Mouse (Mus musculus) forebrain, embryonic 11.5 days (tissue): ENCODE measurements at regions not wholly inside any gene's neighbourhood (a gene's known extent, or its start where the extent isn't known, plus 50 kb on each side); places are given as distances from the start of the nearest gene placed in this dataset.

ENCODE experiments used
- ATAC-seq: fragments of 200-750 bp; cut with Nextera tagmentation; replicated peaks from 2 replicates; pipeline ENCODE4 v1.8.0; 2017; ENCODE audit warnings: moderate TSS enrichment; ENCODE audit not compliant: low FRiP score
- DNase-seq: peaks from one replicate; pipeline ENCODE4 v3.0.0-alpha.2; 2017; ENCODE audit warnings: low spot score
- H3K27ac ChIP-seq: fragments of 300-500 bp; sonication (generic); 2 replicates; pipeline ENCODE4 v1.5.1; 2014; ENCODE audit warnings: low read depth, low read length
- H3K27me3 ChIP-seq: fragments of 300-500 bp; sonication (generic); 2 replicates; pipeline ENCODE4 v1.6.1; 2014; ENCODE audit warnings: mild to moderate bottlenecking, low read length, mixed read lengths; ENCODE audit not compliant: control insufficient read depth, insufficient read depth
- H3K36me3 ChIP-seq: fragments of 300-500 bp; sonication (generic); 2 replicates; pipeline ENCODE4 v1.6.1; 2014; ENCODE audit warnings: mild to moderate bottlenecking, low read length, moderate library complexity, mixed read lengths; ENCODE audit not compliant: control insufficient read depth, insufficient read depth
- H3K4me1 ChIP-seq: fragments of 300-500 bp; sonication (generic); replicated peaks from 2 replicates; pipeline ENCODE4 v1.6.1; 2014; ENCODE audit warnings: low read length, mixed read lengths; ENCODE audit not compliant: control insufficient read depth, insufficient read depth
- H3K4me2 ChIP-seq: fragments of 300-500 bp; sonication (generic); 2 replicates; pipeline ENCODE4 v1.6.1; 2014; ENCODE audit warnings: low read depth, mild to moderate bottlenecking, low read length, moderate library complexity, mixed read lengths; ENCODE audit not compliant: severe bottlenecking
- H3K4me3 ChIP-seq: fragments of 300-500 bp; sonication (generic); 2 replicates; pipeline ENCODE4 v1.5.1; 2014; ENCODE audit warnings: low read depth, low read length
- H3K9ac ChIP-seq: fragments of 300-500 bp; sonication (generic); 2 replicates; pipeline ENCODE4 v1.6.1; 2014; ENCODE audit warnings: low read length
- H3K9me3 ChIP-seq: fragments of 300-500 bp; sonication (generic); 2 replicates; pipeline ENCODE4 v1.6.1; 2016; ENCODE audit warnings: low read length, mixed read lengths; ENCODE audit not compliant: control insufficient read depth
- WGBS: fragments of 180-500 bp; shearing (Covaris S2); extraction: QIAGEN DNeasy Blood & Tissue Kit; methylation state at CpG from one replicate; pipeline ENCODE4 v1.1.7; 2014; 5-methylcytosine and 5-hydroxymethylcytosine counted together

DNA sequence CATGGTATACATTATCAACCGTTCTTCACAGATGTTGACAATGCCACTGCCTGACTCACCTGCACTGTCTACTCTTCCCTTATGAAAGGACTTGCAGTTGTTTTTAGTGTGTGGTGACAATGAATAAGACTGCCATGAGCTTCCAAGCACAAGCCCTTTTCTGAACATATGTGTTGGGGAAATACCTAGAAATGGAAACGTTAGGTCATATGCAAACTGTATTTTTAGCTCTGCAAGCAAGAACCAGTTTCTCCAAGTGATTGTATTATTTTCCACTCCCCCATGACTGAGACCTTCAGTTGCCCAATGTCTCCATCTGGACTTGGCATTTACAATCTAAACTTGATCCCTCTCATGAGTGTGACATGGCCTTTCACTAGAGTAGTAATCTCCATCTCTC, 1348.6 kb upstream of the A1bg start:
- H3K4me1 ChIP-seq: no peaks in the 10 kb centered on the region
- H3K4me3 ChIP-seq: no peak overlapping the region
- H3K36me3 ChIP-seq: no peaks in the 10 kb centered on the region
- no peaks in the 10 kb centered on the region for H3K9me3 ChIP-seq
- DNase-seq (no peak), ATAC-seq (no peak)
- 88% methylated on average over 2 of the region's 2 CpGs for WGBS
- no peak overlapping the region for H3K9ac ChIP-seq
- H3K4me2 ChIP-seq: no peak overlapping the region
- no peak overlapping the region for H3K27ac ChIP-seq
- no peaks in the 10 kb centered on the region for H3K27me3 ChIP-seq

DNA sequence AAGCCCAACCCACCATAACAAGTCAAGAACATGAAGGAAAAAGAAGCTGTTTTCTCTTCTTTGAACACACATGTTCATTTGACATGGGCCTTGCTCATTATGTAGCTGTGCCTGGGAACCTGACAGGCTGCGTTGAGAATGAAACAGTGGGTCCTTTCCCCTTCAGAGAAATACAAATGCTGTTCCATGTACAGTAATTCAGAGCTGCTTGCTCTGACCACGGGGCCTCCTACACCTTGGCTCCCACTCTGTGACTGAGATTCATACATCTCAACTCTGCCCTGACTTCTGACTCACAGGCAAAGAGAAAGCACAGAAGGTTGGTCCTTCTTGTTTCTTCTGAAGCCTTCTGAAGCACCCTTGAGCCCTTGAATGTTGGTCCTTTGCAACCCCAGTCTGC, 1345.4 kb upstream of the A1bg start:
- Histone ChIP-seq H3K27ac (no peak overlapping the region), H3K9ac (no peak overlapping the region), H3K27me3 (no peaks in the 10 kb centered on the region), H3K36me3 (no peaks in the 10 kb centered on the region), H3K4me1 (no peaks in the 10 kb centered on the region), H3K4me2 (no peak overlapping the region), H3K4me3 (no peak overlapping the region), H3K9me3 (no peaks in the 10 kb centered on the region)
- 74% methylated on average over 2 of the region's 2 CpGs for WGBS
- DNase-seq (no peak), ATAC-seq (no peak)

DNA sequence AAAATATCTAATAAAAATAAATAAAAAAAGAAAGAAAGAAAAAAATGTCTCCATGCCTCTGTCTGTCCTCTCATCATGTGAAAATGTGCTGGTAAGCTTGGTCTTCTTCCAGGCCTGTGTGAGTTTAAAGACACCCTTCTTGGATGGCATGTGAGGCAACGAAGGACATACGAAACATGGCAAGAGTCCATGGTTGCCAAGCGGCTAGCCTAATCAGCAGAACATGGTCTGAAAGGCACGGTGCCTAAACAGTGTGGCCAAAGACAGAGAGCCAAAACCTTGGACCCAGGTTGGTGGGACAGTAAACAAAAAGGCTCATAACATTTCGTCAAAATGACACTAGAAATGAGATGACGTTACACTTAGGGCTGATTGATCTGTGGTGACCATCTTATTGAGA, 1344.7 kb upstream of the A1bg start:
- no peak overlapping the region for H3K27ac ChIP-seq
- H3K36me3 ChIP-seq: no peaks in the 10 kb centered on the region
- no peak overlapping the region for H3K4me2 ChIP-seq
- H3K9me3 ChIP-seq: no peaks in the 10 kb centered on the region
- ATAC-seq: no peak
- DNase-seq: no peak
- no peaks in the 10 kb centered on the region for H3K4me1 ChIP-seq
- H3K27me3 ChIP-seq: no peaks in the 10 kb centered on the region
- no peak overlapping the region for H3K9ac ChIP-seq
- H3K4me3 ChIP-seq: no peak overlapping the region
- 93% methylated on average over 6 of the region's 6 CpGs for WGBS

DNA sequence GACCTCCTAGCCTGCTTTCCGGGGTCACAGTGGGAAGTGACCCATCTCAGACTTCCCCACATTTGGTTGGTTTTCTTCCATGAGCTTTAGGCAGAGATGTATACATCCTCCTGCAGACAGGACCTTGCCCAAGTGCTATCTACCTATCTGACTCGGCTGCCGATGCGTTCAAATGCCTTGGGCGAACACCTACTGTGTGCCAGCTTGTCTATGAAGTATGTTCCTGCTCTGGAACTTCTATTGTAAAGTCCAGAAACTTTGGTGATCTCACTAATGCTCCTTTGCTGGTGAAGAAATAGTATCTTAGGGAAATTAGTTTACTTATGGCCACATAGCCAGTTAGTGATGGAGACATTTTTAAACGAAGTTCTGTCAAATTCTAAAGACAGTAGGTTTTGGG, 1343.2 kb upstream of the A1bg start:
- Histone ChIP-seq H3K27me3 (no peaks in the 10 kb centered on the region), H3K4me3 (no peak overlapping the region), H3K9me3 (no peaks in the 10 kb centered on the region), H3K9ac (no peak overlapping the region), H3K4me2 (no peak overlapping the region), H3K36me3 (no peaks in the 10 kb centered on the region), H3K27ac (no peak overlapping the region), H3K4me1 (no peaks in the 10 kb centered on the region)
- no peak for ATAC-seq
- DNase-seq: no peak
- 90% methylated on average over 6 of the region's 6 CpGs for WGBS

DNA sequence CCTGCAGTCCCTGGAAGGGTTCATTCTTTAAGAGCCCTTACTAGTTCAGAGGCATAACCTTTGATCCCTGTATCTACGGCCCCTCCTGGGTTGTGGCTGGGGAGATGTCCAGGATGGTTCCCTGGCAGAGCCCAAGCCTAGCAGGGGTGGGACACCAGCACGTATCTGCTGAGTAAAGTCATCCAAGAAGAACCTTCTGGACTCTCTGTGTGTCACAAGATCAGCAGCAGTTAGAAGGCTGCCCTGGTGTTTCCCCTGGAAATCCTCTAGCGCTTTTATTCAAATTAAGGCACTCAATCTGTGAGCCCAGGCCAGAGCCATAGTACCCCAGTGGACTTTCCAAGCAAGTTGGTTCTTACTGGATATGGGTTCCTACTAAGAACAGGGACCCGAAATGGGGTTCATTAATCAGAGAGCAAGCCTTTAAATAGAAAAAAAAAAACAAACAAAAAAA, 1342.7 kb upstream of the A1bg start:
- Histone ChIP-seq H3K27me3 (no peaks in the 10 kb centered on the region), H3K27ac (no peak overlapping the region), H3K36me3 (no peaks in the 10 kb centered on the region), H3K4me3 (no peak overlapping the region), H3K4me2 (no peak overlapping the region), H3K9me3 (no peaks in the 10 kb centered on the region), H3K4me1 (no peaks in the 10 kb centered on the region), H3K9ac (no peak overlapping the region)
- ATAC-seq: no peak
- DNase-seq: no peak
- 90% methylated on average over 4 of the region's 4 CpGs for WGBS

- WGBS: 93% methylated on average over 1 of the region's 1 CpGs
- no peak overlapping the region for H3K27ac ChIP-seq
- no peaks in the 10 kb centered on the region for H3K9me3 ChIP-seq
- DNase-seq (no peak), ATAC-seq (no peak)
- H3K4me2 ChIP-seq: no peak overlapping the region
- no peak overlapping the region for H3K9ac ChIP-seq
- H3K4me1 ChIP-seq: no peaks in the 10 kb centered on the region
- H3K27me3 ChIP-seq: no peaks in the 10 kb centered on the region
- no peak overlapping the region for H3K4me3 ChIP-seq
- no peaks in the 10 kb centered on the region for H3K36me3 ChIP-seq
Measured at GRCm38 (mm10) chr15:62264966-62265365, 1342.2 kb upstream of the A1bg start.

DNA sequence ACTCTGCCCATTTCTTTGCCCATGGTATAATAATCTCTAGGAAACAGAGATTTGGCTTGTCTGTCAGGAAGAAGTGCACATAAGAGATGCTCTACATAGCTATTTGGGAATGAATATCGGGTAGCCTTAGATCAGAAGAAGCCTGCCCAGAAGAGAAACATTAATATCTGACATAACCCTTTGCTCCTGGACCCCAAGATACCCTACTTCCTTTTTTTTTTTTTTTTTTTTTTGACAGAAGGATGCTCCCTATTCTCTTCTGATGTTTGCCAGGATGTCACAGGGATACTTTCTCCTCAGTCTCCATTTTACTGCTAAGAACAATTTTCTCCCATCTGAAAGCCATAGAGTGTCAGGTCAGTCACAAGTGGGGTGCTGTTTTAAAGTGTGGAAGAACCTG, 1341.4 kb upstream of the A1bg start:
- Histone ChIP-seq H3K4me3 (no peak overlapping the region), H3K27me3 (no peaks in the 10 kb centered on the region), H3K27ac (no peak overlapping the region), H3K9ac (no peak overlapping the region), H3K4me1 (no peaks in the 10 kb centered on the region), H3K9me3 (no peaks in the 10 kb centered on the region), H3K36me3 (no peaks in the 10 kb centered on the region), H3K4me2 (no peak overlapping the region)
- ATAC-seq (no peak), DNase-seq (no peak)
- 93% methylated on average over 1 of the region's 1 CpGs for WGBS

DNA sequence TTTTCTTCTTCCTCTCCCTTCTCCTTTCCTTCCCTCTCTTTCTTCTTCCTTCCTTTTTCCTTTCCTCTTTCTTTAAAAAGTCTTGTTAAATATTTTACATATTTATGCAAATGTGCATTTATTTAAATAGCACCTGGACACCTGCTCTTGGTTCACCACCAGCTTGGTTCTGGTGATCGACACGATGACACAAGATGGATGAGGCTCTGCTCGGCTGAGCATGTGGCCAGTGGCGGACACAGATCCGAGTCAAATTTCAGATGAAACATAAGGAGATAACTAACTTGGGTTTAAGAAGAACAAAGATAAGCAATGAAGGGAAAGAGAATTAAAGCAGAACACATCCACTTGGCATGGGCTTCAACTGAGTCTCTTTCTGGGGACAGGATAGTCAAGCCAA, 1339.7 kb upstream of the A1bg start:
- no peaks in the 10 kb centered on the region for H3K4me1 ChIP-seq
- no peaks in the 10 kb centered on the region for H3K9me3 ChIP-seq
- H3K36me3 ChIP-seq: no peaks in the 10 kb centered on the region
- DNase-seq: no peak
- no peak overlapping the region for H3K27ac ChIP-seq
- no peaks in the 10 kb centered on the region for H3K27me3 ChIP-seq
- no peak for ATAC-seq
- H3K4me2 ChIP-seq: no peak overlapping the region
- H3K4me3 ChIP-seq: no peak overlapping the region
- WGBS: 96% methylated on average over 5 of the region's 5 CpGs
- no peak overlapping the region for H3K9ac ChIP-seq

DNA sequence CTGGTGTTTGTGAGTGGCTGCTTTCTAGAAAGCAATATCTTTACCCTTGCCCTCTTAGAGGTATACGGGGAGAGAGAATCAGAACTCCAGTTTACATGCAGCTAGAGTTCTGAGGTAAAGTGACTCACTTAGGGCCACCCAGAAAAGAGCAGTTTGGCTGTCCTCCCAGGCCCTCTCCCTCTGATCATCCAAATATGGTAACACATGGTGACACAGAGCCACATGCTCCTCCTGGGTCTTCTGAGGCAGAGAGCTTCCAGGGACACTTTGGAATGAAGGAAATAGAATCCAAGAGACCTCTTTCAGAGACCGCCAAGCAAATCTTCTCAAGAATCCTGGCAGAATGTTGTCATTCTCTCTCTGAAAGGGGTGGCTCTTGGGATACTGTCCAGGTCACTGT, 1338.7 kb upstream of the A1bg start:
- no peak overlapping the region for H3K9ac ChIP-seq
- no peak for ATAC-seq
- H3K4me1 ChIP-seq: no peaks in the 10 kb centered on the region
- 96% methylated on average over 2 of the region's 2 CpGs for WGBS
- H3K27me3 ChIP-seq: no peaks in the 10 kb centered on the region
- H3K4me3 ChIP-seq: no peak overlapping the region
- H3K9me3 ChIP-seq: no peaks in the 10 kb centered on the region
- H3K4me2 ChIP-seq: no peak overlapping the region
- H3K36me3 ChIP-seq: no peaks in the 10 kb centered on the region
- H3K27ac ChIP-seq: no peak overlapping the region
- no peak for DNase-seq
